Mouse (Mus musculus): Measurements from ENCODE around the gene Krtap11-1.

DNA sequence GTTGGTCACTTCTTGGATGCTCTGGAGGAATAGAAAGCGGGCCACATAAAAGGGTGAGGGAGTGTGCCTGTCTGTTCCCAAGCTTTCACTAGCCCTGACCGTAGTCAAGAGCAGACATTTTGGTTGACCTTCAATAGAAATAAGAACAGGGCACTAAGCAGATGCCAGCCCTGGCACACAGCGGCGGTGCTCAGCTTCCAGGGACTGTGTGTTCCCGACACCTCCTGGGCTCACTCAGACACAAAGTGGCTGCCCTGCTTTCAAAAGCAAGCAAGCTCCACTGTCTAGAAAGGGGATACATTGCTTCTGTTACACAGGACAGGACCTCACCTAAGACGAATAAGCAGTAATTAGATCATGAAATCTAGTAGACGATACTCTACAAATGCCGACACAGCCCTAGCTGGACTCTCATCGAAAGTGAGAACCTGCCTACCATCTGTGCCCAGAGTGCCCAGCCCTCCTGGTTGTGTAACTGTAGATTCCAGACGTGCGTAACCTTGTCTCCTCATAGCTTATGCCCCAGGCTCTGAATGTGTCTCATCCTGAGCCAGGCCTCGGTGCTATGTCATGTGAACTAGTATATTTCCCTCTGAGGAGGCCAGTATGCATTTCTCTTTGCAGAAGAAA lies 37.3 kb upstream of the Krtap11-1 start:
- no peak for TF ChIP-seq CTCF (IDR thresholded peaks at IDR 0.05 in 2 of 3, conservative IDR thresholded peaks at IDR 0.05 in 1 of 3; ENCODE audit: control insufficient read depth in 1 of 3, insufficient read depth in 1 of 3, low read depth in 2 of 3, low read length in 3 of 3, poor library complexity in 1 of 3, severe bottlenecking in 1 of 3)
- no peak for TF ChIP-seq ETS1 (IDR thresholded peaks at IDR 0.05; ENCODE audit: low read depth, low read length)
- TF ChIP-seq MEF2A (IDR thresholded peaks at IDR 0.05; ENCODE audit: extremely low read depth, insufficient replicate concordance, low read depth, low read length, poor library complexity, severe bottlenecking) = no peak
- no peak for TF ChIP-seq MAZ (IDR thresholded peaks at IDR 0.05; ENCODE audit: low read depth, low read length)

All from MEL (cell line).